Mouse (Mus musculus) macrophage (primary cell): ENCODE data around the gene 4922502D21Rik. TPM values are rescaled to one million over a fixed set of nuclear protein-coding genes. Genes with fewer than 3 reads are reported as not detected.
"Not testable (repeated sequence)": the region's sequence is repeated elsewhere in the genome, so short reads cannot be mapped to it uniquely, and the experiment has no call there.

Experiments
- H3K27ac ChIP-seq: fragments of 350-480 bp; formaldehyde crosslinking; 2 replicates; pipeline ENCODE4 v1.9.0; 2021
- H3K36me3 ChIP-seq: fragments of 350-480 bp; formaldehyde crosslinking; 2 replicates; pipeline ENCODE4 v1.9.0; 2021; ENCODE audit errors: inconsistent target
- H3K4me3 ChIP-seq: fragments of 350-480 bp; formaldehyde crosslinking; 2 replicates; pipeline ENCODE4 v1.9.0; 2021; ENCODE audit errors: inconsistent target
- H3K79me2 ChIP-seq: fragments of 350-480 bp; formaldehyde crosslinking; 2 replicates; pipeline ENCODE4 v1.9.0; 2021; ENCODE audit errors: inconsistent target
- WGBS: methylation state at CpG from one replicate; pipeline ENCODE4 v1.1.7; 2026; ENCODE audit warnings: inconsistent platforms; ENCODE audit not compliant: missing documents; 5-methylcytosine and 5-hydroxymethylcytosine counted together
- polyA plus RNA-seq: library from polyadenylated mRNA; stranded (reverse); fragments of 250-400 nt; gene quantifications from 3 replicates; pipeline ENCODE4 v1.2.4, GENCODE M21; 2018; ENCODE audit warnings: inconsistent platforms
- total RNA-seq, 78 experiments: library from RNA; depleted of rRNA; stranded (reverse); fragments of 250-400 nt; gene quantifications; 1 replicate in 9 of 78; 2 replicates in 24 of 78; 3 replicates in 43 of 78; 4 replicates in 2 of 78; pipeline ENCODE4 v1.2.4; 2018; ENCODE audit warnings: inconsistent platforms in 56 of 78

Gene 4922502D21Rik
- not detected for total RNA-seq (2018; cell fraction: chromatin; rRNA removed)
- not detected for total RNA-seq (2018; cell fraction: cytosol; rRNA removed)
- total RNA-seq (2018; cell fraction: nucleus; rRNA removed), result not detected
- polyA plus RNA-seq, result not detected in 3 replicates

- Histone ChIP-seq H3K27ac (no peak within 1 kb of the TSS), H3K4me3 (no peak within 1 kb of the TSS), H3K36me3 (no peaks in the 10 kb centered on the region), H3K79me2 (no peaks in the 10 kb centered on the region)
- 75% methylated on average over 11 of the region's 11 CpGs for WGBS
Observed at GRCm38 (mm10) chr6:129331610-129332009, at the start of gene 4922502D21Rik. 4922502D21Rik (minus strand) TSS chr6:129331796.

DNA sequence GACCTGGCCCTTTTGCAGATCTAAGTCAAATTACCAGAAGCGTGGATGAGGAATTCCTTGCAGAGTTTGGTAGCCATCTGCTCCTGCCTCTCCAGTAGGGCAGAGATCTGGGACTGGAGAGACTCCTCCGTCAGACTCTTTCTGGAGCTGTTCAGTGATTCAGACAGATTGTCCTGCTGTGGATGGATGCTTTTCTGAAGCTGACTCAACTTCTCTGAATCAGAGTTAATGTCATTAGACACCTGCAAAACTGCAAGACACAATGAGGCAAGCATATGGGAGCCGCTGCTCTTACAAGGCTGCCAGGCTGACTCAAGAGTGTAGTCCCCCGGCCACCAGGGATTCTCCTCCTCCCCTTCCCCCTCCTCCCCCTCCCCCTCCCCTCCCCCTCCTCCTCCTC lies 48.9 kb upstream of the 4922502D21Rik start:
- H3K27ac ChIP-seq, result no peak overlapping the region
- H3K79me2 ChIP-seq, result no peaks in the 10 kb centered on the region
- no peak overlapping the region for H3K4me3 ChIP-seq
- WGBS, result 100% methylated on average over 2 of the region's 4 CpGs
- no peaks in the 10 kb centered on the region for H3K36me3 ChIP-seq

GRCm38 (mm10) chr6:129374937-129375471 lies 43.4 kb upstream of the 4922502D21Rik start:
- WGBS, result 0% methylated on average over 2 of the region's 2 CpGs
- Histone ChIP-seq H3K79me2 (no peaks in the 10 kb centered on the region), H3K4me3 (no peak overlapping the region), H3K36me3 (no peaks in the 10 kb centered on the region), H3K27ac (no peak overlapping the region)

DNA sequence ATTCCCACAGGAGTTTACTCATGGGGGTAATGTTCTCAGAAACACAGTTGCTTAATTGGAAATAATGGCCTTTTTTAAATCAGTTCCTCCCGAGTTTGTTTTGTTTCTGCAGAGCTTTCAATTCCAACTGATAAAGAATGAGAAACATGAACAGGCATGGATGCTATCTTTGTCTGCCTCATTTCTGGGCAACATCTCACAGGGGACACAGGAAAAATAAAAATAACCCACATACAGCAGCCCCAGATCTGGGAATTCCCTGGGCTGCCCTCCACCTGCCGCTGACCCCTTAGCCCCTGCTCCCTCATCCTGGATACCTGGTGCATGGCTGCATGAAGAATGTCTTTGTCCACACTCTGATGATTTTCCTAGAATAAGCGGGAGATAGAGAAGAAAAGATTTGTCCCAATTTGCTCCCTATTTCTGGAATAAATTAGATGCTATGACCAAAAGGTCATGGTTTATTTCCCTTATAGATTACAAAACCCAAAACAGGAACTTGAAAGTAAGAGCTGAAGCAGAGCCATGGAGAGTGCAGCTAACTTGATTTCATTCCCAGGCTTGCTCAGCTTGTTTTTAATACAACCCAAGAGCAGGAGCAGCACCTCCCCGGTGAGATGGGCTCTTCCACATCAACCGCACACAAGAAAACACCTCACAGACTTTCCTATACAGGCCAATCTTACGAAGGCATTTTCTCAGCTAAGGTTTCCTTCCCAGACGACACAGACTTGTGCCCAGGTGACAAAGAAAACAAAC lies 38.0 kb upstream of the 4922502D21Rik start:
- 56% methylated on average over 7 of the region's 7 CpGs for WGBS

DNA sequence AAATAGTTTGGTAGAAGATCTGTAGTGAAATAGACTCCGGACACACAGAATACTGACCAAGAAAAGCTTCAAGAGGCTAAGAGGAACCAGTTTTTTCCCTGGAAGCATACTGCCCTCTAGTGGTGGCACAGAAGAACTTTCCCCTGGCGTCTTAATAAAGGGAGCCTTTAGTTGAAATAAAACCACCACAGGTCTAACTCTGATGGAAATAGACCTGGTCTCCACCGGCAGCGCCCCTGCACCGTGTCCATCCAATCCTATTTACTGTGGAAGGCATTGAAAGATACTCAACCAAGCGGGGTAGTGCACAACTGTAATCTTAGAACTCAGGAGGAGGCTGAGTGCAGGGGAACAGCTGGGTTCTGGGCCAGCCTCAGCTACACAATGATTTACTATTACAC lies 34.4 kb upstream of the 4922502D21Rik start:
- Histone ChIP-seq H3K4me3 (no peak overlapping the region), H3K27ac (no peak overlapping the region), H3K36me3 (peaks cover 22% of the 10 kb centered on the region; the same call in 1 of the 2 replicates), H3K79me2 (peaks cover 23% of the 10 kb centered on the region)
- WGBS, result 2% methylated on average over 6 of the region's 6 CpGs

More for the DNA sequence above, 38.0 kb upstream of the 4922502D21Rik start:
- H3K79me2 ChIP-seq, result peaks cover 2% of the 10 kb centered on the region
- peaks cover 16% of the 10 kb centered on the region; the same call in 1 of the 2 replicates for H3K36me3 ChIP-seq
- no peak overlapping the region for H3K4me3 ChIP-seq
- H3K27ac ChIP-seq, result no peak overlapping the region

DNA sequence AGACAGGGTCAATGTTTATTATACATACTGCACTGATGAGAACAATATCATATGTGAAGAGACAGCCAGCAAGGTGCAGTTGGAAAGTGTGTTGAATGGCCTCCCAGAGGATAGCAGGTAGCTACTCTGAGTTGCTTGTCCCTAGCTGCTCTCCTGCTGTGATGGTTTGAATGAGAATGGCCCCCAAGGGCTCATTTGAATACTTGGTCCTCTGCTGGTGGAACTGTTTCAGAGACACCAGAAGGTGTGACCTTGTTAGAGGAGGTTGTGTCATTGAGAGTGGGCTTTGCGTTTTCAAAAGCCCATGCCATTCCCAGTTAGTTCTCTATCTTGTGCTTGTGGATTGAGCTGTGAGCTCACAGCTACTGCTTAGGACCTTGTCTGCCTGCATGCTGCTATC lies 32.3 kb upstream of the 4922502D21Rik start:
- Histone ChIP-seq H3K36me3 (peaks cover 22% of the 10 kb centered on the region; the same call in 1 of the 2 replicates), H3K79me2 (peaks cover 43% of the 10 kb centered on the region), H3K27ac (peak overlapping the region; percentile 27), H3K4me3 (no peak overlapping the region)
- 86% methylated on average over 1 of the region's 1 CpGs for WGBS

DNA sequence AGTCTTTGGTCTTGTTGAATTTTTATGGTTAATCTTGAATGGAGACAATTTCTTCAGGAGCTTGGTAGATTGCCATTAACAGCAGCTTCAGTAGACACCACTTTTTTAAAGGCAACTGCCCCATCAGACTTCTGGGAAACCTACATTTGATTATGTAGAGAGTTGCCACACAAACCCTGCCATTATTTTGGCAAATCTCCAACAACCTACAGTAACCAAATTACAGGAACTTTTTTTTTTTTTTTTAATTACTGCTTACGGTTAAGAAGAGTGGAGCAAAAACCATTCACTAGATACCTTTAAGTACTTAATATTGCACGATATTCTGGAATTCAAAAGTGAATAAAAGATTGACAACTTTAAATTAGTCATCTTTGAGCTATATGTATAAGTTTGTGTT lies 27.9 kb upstream of the 4922502D21Rik start:
- H3K36me3 ChIP-seq, result peaks cover 42% of the 10 kb centered on the region
- H3K27ac ChIP-seq, result no peak overlapping the region
- no peak overlapping the region for H3K4me3 ChIP-seq
- peaks cover 84% of the 10 kb centered on the region for H3K79me2 ChIP-seq
- WGBS, result 89% methylated on average over 2 of the region's 2 CpGs

- H3K36me3 ChIP-seq, result peaks cover 49% of the 10 kb centered on the region
- H3K79me2 ChIP-seq, result peaks cover 98% of the 10 kb centered on the region
- H3K4me3 ChIP-seq, result no peak overlapping the region
- H3K27ac ChIP-seq, result no peak overlapping the region
Observed at GRCm38 (mm10) chr6:129356430-129356829, 24.8 kb upstream of the 4922502D21Rik start.

DNA sequence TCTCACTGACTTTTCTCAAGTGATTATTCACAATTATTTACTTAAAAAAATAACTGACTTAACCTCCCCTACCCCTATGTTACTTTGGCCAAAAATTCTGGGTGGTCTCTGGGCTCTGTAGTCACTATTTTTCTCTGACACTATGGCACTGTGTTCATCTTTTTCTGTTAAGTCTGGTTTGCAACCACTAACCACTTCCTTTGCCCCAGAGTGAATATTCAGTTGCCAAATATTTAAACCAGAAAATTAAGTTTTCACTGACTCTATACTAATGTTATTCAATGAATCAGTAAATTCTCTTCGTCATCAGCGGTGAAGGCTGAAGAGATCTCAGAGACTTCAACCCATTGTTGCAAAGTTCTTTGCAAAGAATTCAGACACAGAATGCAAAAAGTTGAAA lies 24.2 kb upstream of the 4922502D21Rik start:
- peaks cover 98% of the 10 kb centered on the region for H3K79me2 ChIP-seq
- WGBS, result 55% methylated on average over 2 of the region's 2 CpGs
- H3K36me3 ChIP-seq, result peaks cover 49% of the 10 kb centered on the region
- H3K27ac ChIP-seq, result no peak overlapping the region
- H3K4me3 ChIP-seq, result no peak overlapping the region

GRCm38 (mm10) chr6:129351091-129351490 lies 19.5 kb upstream of the 4922502D21Rik start:
- peaks cover 28% of the 10 kb centered on the region for H3K36me3 ChIP-seq
- H3K27ac ChIP-seq, result peak overlapping the region; percentile 95
- 52% methylated on average over 3 of the region's 3 CpGs for WGBS
- H3K4me3 ChIP-seq, result peak overlapping the region; percentile 52
- peaks cover 57% of the 10 kb centered on the region for H3K79me2 ChIP-seq

DNA sequence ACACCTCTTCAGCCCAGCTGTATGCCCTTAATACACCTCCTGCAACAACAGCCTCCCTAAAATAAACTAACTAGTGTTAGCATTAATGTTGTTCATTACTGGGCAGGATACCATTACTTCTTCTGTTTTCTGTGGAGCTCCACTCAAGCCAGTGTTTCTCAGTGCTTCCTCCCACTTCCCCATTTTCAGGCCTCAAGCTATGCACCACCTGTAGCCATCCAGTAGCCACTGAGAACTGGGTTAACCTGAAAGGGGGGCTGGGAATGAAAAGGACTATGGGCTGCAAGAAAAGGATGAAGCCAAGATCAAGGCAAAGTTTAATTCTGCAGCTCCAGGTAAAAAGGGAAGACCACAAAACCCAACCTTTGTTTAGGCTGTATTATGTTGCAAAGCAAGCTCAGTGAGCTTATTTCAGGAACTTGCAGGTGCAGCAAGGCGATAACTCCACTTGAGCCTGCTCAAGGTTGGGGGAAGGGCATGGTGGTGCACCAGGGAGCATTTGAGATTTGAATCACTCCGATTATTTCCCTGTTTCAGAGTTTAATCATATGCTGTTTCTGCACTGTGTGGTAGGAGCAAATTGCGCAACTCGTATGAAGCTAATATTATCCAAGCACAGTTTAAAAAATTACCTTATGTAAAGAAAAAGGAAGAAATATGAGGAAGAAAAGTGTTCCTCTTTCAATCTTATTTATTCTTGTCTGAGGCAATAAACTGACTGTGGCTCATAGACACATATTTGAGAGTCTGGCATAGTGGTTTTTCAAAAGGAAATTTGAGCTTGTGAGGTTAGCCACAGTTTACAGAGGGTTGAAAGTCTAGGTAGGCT lies 18.1 kb upstream of the 4922502D21Rik start:
- H3K36me3 ChIP-seq, result peaks cover 15% of the 10 kb centered on the region
- H3K79me2 ChIP-seq, result peaks cover 44% of the 10 kb centered on the region
- 0% methylated on average over 4 of the region's 4 CpGs for WGBS
- peak overlapping the region; percentile 95 for H3K27ac ChIP-seq
- H3K4me3 ChIP-seq, result peak overlapping the region; percentile 52

DNA sequence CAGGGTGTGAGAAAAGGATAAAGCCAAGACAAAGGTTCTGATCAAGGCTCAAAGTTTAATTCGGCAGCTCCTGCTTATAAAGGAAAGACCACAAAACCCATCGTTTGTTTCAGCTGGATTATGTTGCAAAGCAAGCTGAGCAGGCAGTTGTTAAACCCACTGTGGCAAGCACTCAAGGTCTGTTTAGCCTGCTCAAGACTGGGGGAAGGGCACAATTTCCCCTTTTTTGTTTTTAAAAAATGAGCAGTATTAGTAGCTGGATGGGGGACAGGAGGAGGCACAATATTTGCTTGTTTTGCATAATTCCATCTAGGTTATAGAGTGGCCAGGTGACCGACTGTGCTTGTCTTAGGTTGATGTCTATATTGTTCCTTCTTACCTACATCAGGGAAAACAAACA lies 12.8 kb upstream of the 4922502D21Rik start:
- H3K36me3 ChIP-seq, result no peaks in the 10 kb centered on the region
- H3K27ac ChIP-seq, result peak overlapping the region; percentile 55
- no peaks in the 10 kb centered on the region for H3K79me2 ChIP-seq
- no peak overlapping the region for H3K4me3 ChIP-seq
- WGBS, result 30% methylated on average over 3 of the region's 3 CpGs

DNA sequence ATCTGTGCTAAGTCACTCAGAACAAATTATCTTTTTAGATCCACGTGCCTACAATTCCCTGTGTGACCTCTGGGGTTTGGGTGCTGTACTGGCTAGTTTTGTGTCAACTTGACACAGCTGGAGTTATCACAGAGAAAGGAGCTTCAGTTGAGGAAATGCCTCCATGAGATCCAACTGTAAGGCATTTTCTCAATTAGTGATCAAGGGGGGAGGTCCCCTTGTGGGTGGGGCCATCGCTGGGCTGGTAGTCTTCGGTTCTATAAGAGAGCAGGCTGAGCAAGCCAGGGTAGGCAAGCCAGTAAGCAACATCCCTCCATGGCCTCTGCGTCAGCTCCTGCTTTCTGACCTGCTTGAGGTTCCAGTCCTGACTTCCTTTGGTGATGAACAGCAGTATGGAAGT lies 10.8 kb upstream of the 4922502D21Rik start, which contains the start of gene Clec12a:
Gene Clec12a, plus strand, starts transcription at position 301 of the 400 bp plus-strand sequence.
- 100% methylated on average over 4 of the region's 4 CpGs for WGBS
- not testable (repeated sequence) for H3K4me3 ChIP-seq, H3K27ac ChIP-seq, H3K79me2 ChIP-seq, H3K36me3 ChIP-seq

DNA sequence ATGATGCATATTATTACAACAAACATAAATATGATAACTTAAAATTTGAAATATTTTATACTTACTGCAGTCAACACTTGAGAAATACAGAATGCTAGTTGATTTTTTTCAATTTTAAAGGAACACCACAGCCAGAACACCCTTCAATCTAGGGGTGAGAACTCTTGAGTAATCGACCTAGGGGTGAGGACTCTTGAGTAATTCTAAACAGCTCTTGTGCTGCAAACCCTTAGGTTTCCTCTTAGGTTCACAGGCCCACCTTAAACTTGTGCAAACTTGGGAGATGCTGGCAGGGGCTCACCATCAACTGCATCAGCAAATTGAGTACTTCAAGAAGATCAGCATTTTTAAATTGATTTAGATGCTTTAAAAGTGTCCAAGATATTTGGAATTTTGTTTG lies 6.2 kb upstream of the 4922502D21Rik start:
- Histone ChIP-seq H3K27ac (no peak overlapping the region), H3K79me2 (no peaks in the 10 kb centered on the region), H3K36me3 (no peaks in the 10 kb centered on the region), H3K4me3 (no peak overlapping the region)
- WGBS, result 18% methylated on average over 1 of the region's 1 CpGs
